Mouse (Mus musculus): ENCODE measurements around the gene Serp2. TPM values are rescaled to one million over a fixed set of nuclear protein-coding genes. Genes with fewer than 3 reads are reported as not detected.

The Serp2 gene
- polyA plus RNA-seq, 1 experiment from 2014 or later: 14.6 TPM

DNA sequence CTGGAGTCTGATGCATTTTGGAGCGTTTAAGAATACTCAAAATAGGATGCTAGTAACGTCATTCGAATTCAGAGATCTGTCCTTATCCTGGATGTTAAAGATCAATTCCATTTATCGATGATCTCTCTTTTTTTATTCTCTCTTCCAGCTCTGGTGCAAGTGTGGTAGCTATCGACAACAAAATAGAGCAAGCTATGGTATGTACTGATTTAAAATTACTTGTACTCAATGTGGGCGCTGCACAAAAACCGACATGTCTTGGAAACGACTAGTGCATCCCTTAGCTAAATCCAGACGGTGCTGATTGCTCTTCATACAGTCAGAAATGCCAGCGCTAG is 51.6 kb downstream of the Serp2 start:
- Histone ChIP-seq H3K27me3 (no peaks in the 10 kb centered on the region), H3K36me3 (peaks cover 23% of the 10 kb centered on the region), H3K9ac (peak overlapping the region; percentile 99), H3K27ac (peak overlapping the region; percentile 100), H3K9me3 (no peaks in the 10 kb centered on the region), H3K4me1 (peaks cover 28% of the 10 kb centered on the region), H3K4me2 (peak overlapping the region; percentile 92), H3K4me3 (peak overlapping the region; percentile 75)
- under 1% methylated on average over 10 of the region's 10 CpGs for WGBS
- no peak for ATAC-seq (ENCODE audit: insufficient number of reproducible peaks, insufficient read depth, low FRiP score, low TSS enrichment, low read depth)

DNA sequence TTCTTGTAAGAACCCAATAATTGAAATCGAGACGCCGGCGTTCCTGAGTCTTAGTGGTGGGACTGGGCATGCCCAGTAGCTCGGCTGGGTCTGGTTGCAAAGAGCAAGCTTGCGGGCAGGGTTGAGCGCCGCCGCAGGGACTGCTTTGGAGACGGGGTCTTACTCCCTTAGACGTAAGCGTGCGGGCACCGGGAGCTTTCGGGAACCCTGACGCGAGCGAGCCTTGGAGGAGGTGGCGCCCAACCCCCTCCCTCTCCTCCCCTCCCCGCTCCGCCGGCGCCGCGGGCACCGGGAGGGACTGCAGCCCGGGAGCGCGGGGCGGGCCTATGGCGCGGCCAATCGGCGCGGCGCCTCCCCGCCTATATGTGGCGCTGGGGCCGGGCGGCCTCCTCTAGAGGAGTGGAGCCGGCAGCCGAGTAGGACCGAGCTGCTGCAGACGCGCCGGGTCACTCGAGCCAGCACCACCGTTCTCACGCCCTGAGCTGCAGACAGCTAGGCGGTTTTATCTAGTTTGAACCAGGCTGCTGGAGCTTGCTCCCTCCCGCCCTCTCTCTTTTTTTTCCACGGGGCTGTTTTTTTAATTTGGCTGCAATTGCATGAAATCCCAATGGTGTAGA is 52.5 kb downstream of the Serp2 start:
- H3K9ac ChIP-seq: peak overlapping the region; percentile 99
- H3K9me3 ChIP-seq: no peaks in the 10 kb centered on the region
- H3K4me1 ChIP-seq: peaks cover 32% of the 10 kb centered on the region
- no peaks in the 10 kb centered on the region for H3K27me3 ChIP-seq
- peak; percentile 95 for ATAC-seq (ENCODE audit: insufficient number of reproducible peaks, insufficient read depth, low FRiP score, low TSS enrichment, low read depth)
- peak overlapping the region; percentile 100 for H3K27ac ChIP-seq
- H3K4me3 ChIP-seq: peak overlapping the region; percentile 75
- H3K4me2 ChIP-seq: peak overlapping the region; percentile 92
- under 1% methylated on average over 44 of the region's 52 CpGs for WGBS
- peaks cover 20% of the 10 kb centered on the region for H3K36me3 ChIP-seq

DNA sequence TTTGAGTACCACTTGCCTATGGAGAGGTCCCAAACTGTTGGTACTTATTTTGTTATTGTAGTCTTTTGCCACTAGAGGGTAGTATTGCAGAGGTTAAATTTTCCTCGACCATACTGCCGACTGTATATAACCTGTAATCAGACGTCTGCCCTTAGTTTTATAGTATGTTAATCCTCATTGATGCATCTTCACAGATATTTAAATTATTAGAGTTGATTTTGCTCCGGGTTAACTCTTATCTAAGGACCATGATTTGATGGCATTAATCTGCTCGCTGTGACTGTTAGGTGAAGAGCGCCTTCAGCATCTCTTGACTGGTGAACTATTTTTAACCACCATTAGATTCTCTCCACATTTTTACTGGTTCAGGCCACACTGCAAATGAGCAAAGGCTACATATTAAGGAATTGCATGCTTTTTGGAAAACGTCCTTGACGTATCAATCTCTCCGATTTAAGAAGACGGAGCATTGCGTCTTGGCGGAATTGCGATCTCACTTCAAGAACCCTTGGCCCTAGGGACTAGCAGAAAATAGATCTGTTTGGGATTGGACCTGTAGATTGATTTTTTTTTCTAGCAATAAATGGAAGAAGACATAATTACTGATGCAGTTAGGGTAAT is 53.3 kb downstream of the Serp2 start:
- Histone ChIP-seq H3K9ac (peak overlapping the region; percentile 37; the same call in 1 of the 2 replicates), H3K9me3 (no peaks in the 10 kb centered on the region), H3K36me3 (peaks cover 20% of the 10 kb centered on the region), H3K27me3 (no peaks in the 10 kb centered on the region), H3K4me1 (peaks cover 32% of the 10 kb centered on the region), H3K27ac (peak overlapping the region; percentile 100), H3K4me3 (peak overlapping the region; percentile 75), H3K4me2 (peak overlapping the region; percentile 92)
- ATAC-seq (ENCODE audit: insufficient number of reproducible peaks, insufficient read depth, low FRiP score, low TSS enrichment, low read depth): no peak
- 5% methylated on average over 13 of the region's 13 CpGs for WGBS

DNA sequence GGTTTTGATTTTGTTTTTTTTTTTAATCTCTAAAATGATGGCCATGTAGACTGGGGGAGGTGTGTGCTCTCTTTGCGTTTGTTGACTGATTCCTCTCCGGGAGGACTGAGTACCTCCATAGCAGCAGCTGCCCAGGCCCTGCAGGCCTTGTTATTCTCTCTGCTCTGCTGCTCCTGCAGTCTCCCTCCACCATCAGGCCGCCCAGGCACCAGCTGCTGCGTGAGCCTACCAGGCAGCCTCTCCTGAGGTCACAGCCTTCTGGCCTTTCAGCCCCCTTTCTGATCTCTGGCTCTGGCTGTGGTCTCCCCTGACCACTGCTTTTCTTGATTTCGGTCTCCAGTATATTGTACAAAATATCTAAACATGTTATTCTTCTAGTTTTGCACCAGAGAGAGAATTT is 56.7 kb downstream of the Serp2 start:
- peaks cover 14% of the 10 kb centered on the region for H3K4me1 ChIP-seq

DNA sequence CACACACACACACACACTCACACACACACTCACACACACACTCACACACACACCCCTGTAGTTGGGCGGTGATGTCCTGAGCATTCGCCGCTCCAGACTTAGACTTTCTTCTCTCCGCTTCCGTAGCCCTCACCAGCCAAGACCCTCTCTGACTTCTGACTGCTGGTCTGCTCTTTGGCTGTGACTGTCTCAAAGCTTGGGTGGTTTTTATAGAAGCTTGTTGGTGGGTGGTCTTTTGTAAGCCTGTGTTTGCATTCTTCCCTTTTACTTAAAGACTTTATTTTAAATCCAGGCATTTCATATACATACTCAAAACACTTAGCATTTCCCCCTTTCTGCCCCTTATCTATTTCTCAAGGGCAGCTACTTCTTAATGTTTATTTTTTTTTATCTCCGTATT is 57.2 kb downstream of the Serp2 start:
- Histone ChIP-seq H3K4me2 (no peak overlapping the region), H3K36me3 (peaks cover 1% of the 10 kb centered on the region; the same call in 1 of the 2 replicates), H3K27me3 (no peaks in the 10 kb centered on the region), H3K4me3 (no peak overlapping the region), H3K9me3 (no peaks in the 10 kb centered on the region), H3K4me1 (peaks cover 19% of the 10 kb centered on the region), H3K9ac (no peak overlapping the region), H3K27ac (no peak overlapping the region)
- ATAC-seq (ENCODE audit: insufficient number of reproducible peaks, insufficient read depth, low FRiP score, low TSS enrichment, low read depth): no peak
- WGBS: 79% methylated on average over 6 of the region's 6 CpGs

More for the DNA sequence above, 56.7 kb downstream of the Serp2 start:
- H3K36me3 ChIP-seq: no peaks in the 10 kb centered on the region
- 44% methylated on average over 5 of the region's 5 CpGs for WGBS
- peak overlapping the region; percentile 34; the same call in 1 of the 2 replicates for H3K27ac ChIP-seq
- no peak overlapping the region for H3K4me2 ChIP-seq
- H3K4me3 ChIP-seq: no peak overlapping the region
- no peak for ATAC-seq (ENCODE audit: insufficient number of reproducible peaks, insufficient read depth, low FRiP score, low TSS enrichment, low read depth)
- no peaks in the 10 kb centered on the region for H3K27me3 ChIP-seq
- 0 out of 2 replicates have a peak overlapping the region, but pooled peaks have one; percentile 23 for H3K9ac ChIP-seq
- no peaks in the 10 kb centered on the region for H3K9me3 ChIP-seq

DNA sequence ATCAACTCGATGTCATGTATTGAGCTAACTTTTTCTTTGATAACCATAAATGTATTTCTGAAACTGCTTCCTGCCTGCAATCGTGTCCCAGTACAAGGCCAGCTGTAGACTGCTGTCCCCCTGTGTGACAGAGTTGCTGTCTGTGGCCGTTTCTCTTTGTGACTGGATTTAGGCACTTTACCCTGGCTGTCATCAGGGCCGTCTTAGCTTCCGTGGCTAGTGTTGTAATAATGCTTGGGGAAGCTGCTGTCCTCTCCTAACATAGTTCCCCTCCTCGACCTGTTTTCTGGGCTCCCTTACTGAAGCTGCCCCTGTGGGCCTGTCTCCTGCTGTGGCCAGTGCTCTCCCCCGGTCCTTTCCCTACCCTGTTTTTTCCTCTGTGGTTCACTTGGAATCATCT is 58.5 kb downstream of the Serp2 start:
- H3K4me1 ChIP-seq: peaks cover 14% of the 10 kb centered on the region
- H3K4me3 ChIP-seq: no peak overlapping the region
- no peaks in the 10 kb centered on the region for H3K27me3 ChIP-seq
- H3K9me3 ChIP-seq: no peaks in the 10 kb centered on the region
- no peak overlapping the region for H3K4me2 ChIP-seq
- H3K36me3 ChIP-seq: peaks cover 9% of the 10 kb centered on the region; the same call in 1 of the 2 replicates
- ATAC-seq (ENCODE audit: insufficient number of reproducible peaks, insufficient read depth, low FRiP score, low TSS enrichment, low read depth): no peak
- WGBS: 64% methylated on average over 7 of the region's 7 CpGs
- no peak overlapping the region for H3K27ac ChIP-seq
- H3K9ac ChIP-seq: no peak overlapping the region

DNA sequence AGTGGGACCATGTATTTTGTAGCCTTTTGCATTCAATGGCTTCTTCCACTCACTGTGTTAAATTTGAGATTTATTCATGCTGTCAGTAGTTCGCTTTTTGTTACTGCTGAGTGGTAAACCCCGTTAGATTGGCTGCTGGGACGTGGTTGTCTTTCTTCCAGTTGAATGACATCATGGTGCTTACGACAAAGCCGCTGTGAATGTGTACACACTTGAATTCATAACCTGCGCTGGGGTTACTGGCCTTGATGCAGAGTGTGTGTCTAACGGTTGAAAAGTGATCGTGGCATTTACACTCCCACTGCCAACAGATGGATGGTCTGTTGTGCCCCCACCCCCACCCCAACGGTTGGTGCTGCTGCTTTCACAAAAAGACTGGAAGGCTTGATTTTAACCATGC is 59.5 kb downstream of the Serp2 start:
- H3K9me3 ChIP-seq: no peaks in the 10 kb centered on the region
- H3K36me3 ChIP-seq: peaks cover 9% of the 10 kb centered on the region; the same call in 1 of the 2 replicates
- no peak overlapping the region for H3K4me3 ChIP-seq
- WGBS: 83% methylated on average over 9 of the region's 9 CpGs
- H3K4me1 ChIP-seq: peaks cover 14% of the 10 kb centered on the region
- ATAC-seq (ENCODE audit: insufficient number of reproducible peaks, insufficient read depth, low FRiP score, low TSS enrichment, low read depth): no peak
- no peak overlapping the region for H3K4me2 ChIP-seq
- H3K27me3 ChIP-seq: no peaks in the 10 kb centered on the region
- H3K27ac ChIP-seq: no peak overlapping the region
- no peak overlapping the region for H3K9ac ChIP-seq

DNA sequence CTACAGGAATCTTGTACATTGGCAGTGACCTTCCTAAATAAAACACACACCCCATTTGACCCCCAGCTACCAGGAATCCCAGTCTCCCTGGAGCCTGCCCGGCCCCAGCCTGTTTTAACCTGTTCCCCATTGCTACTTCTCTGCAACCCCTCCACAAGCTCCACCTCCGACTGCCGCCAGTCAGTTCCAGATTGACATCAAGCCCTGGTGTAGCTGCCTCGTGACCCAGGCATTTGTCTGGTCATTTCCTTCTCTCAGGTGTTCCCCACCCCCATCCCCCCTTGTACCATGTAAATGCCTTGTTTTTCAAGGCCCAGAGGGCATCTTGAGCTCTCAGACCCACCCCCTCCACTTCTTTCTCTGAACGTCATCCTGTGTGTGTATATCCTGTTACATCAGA is 61.7 kb downstream of the Serp2 start:
- WGBS: 24% methylated on average over 5 of the region's 5 CpGs
- Histone ChIP-seq H3K9me3 (no peaks in the 10 kb centered on the region), H3K4me3 (no peak overlapping the region), H3K27me3 (no peaks in the 10 kb centered on the region), H3K36me3 (peaks cover 9% of the 10 kb centered on the region; the same call in 1 of the 2 replicates), H3K4me1 (peaks cover 12% of the 10 kb centered on the region), H3K9ac (no peak overlapping the region), H3K27ac (no peak overlapping the region), H3K4me2 (no peak overlapping the region)
- no peak for ATAC-seq (ENCODE audit: insufficient number of reproducible peaks, insufficient read depth, low FRiP score, low TSS enrichment, low read depth)

DNA sequence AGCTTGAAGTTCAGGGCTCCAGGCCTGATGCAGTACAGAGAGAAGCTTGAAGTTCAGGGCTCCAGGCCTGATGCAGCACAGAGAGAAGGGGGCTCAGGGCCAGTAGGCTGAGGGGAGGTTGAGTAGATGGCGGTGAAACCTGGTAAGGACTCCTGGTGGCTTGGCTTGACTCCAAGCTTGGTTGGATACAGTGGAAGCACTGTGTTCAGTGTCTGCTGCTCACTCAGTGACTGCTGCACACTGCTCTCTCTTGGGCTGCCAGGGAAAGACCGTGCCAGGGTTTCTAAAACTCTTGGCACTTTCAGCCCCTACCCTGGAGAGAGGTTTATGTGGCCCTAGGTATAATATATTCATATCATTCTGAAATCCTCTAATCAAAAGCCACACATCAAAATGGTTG is 67.6 kb downstream of the Serp2 start:
- no peak overlapping the region for H3K4me2 ChIP-seq
- no peak overlapping the region for H3K9ac ChIP-seq
- H3K9me3 ChIP-seq: no peaks in the 10 kb centered on the region
- no peaks in the 10 kb centered on the region for H3K27me3 ChIP-seq
- WGBS: 61% methylated on average over 2 of the region's 2 CpGs
- H3K27ac ChIP-seq: peak overlapping the region; percentile 80
- H3K36me3 ChIP-seq: peaks cover 4% of the 10 kb centered on the region; the same call in 1 of the 2 replicates
- H3K4me3 ChIP-seq: no peak overlapping the region
- peak; percentile 72 for ATAC-seq (ENCODE audit: insufficient number of reproducible peaks, insufficient read depth, low FRiP score, low TSS enrichment, low read depth)
- peaks cover 26% of the 10 kb centered on the region for H3K4me1 ChIP-seq

DNA sequence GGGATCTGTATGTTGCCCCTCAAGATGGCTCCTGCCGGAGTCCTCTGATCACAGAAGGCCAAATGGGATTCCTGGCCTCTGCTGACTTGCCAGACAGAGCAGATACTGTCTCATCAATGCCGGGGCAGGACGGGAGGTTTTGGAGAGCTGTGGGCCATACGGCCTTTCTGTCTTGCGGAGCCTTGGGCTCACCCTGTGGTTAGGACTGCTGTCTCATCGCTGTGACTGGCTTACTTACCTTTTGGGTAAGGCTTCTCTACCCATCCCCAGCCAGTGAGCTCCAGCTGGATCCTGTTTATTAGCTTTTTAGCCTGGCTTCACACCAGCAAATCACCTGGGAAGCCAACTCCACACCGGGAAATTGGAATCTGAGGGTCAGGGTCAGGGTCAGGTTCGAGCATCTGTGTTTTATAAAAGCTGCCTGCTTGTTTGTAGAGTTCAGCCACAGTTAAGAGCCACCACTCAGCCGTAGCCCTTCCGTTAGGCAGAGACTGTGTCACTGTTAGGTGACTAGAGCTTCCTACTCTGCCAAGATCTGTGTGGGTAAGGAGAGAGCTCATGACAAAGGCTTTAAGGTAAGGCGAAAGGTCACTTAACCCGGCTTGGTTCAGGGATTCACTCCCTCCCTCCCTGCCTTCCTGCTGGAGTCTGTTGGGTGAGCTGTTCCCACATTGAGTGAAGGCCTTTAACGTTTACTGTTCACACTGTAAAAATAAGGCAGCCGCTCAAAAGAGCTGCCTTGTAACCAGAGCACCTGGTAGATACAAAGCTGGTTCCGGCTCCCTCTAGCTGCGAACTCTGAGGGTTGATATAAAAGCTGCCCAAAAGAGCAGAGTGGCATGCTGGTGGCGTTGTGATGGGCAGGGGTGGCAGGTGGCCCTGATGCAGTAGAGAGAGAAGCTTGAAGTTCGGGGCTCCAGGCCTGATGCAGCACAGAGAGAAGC is 68.3 kb downstream of the Serp2 start:
- Histone ChIP-seq H3K4me2 (no peak overlapping the region), H3K4me3 (no peak overlapping the region), H3K9me3 (no peaks in the 10 kb centered on the region), H3K27me3 (no peaks in the 10 kb centered on the region), H3K4me1 (peaks cover 26% of the 10 kb centered on the region), H3K27ac (peak overlapping the region; percentile 80), H3K9ac (peak overlapping the region; percentile 49; the same call in 1 of the 2 replicates), H3K36me3 (no peaks in the 10 kb centered on the region; the same call in 1 of the 2 replicates)
- no peak for ATAC-seq (ENCODE audit: insufficient number of reproducible peaks, insufficient read depth, low FRiP score, low TSS enrichment, low read depth)
- WGBS: 43% methylated on average over 18 of the region's 18 CpGs

DNA sequence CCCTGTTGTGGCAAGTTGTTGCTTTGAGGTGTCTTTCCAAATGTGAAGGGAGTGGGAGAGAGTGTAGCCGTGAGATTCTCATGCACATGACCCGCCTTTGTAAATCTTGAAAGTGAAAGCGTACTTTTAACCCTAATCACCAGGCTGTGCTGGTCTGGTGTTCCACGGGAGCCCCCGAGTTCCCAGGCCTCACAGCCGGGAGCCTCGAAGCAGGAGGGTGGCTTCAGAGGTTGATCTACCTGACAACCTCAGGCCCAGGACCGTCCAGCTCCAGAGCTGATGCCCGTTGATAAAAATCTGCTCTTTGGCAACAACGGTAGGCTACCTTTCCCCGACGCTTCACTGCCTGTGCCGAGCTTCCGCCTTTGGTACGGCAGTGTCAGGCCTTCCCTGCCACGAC is 69.1 kb downstream of the Serp2 start:
- Histone ChIP-seq H3K9ac (no peak overlapping the region), H3K36me3 (no peaks in the 10 kb centered on the region), H3K27me3 (no peaks in the 10 kb centered on the region), H3K4me1 (peaks cover 26% of the 10 kb centered on the region), H3K27ac (peak overlapping the region; percentile 80), H3K4me2 (no peak overlapping the region), H3K9me3 (no peaks in the 10 kb centered on the region), H3K4me3 (no peak overlapping the region)
- WGBS: 78% methylated on average over 16 of the region's 16 CpGs
- ATAC-seq (ENCODE audit: insufficient number of reproducible peaks, insufficient read depth, low FRiP score, low TSS enrichment, low read depth): no peak
